Mouse (Mus musculus): ENCODE data around the gene Scin.

DNA sequence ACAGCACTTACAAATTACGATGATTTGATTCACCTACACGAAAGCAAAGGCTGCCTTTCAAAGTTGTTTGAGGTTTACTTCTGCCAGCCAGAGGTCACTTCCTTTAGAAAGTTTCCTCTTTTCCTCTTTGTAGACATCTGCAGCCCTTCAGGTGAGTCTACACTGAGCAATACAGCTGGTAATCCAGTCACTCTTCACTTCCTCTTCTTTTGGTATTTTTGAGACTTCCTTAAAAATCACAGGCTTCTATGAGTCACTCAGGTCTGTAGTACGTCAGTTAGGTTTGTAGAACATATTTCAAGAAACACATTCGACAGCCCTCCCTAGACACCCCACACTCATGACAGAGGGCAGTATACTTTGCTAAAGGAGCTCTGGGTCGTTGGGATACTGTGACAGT, 6.7 kb upstream of the Scin start:
- no peak for TF ChIP-seq POLR2A (IDR thresholded peaks at IDR 0.05; ENCODE audit: low read depth, low read length)
- TF ChIP-seq CTCF (IDR thresholded peaks at IDR 0.05; ENCODE audit: extremely low read depth, insufficient read length, insufficient replicate concordance, low read depth, low read length): no peak
